Mouse (Mus musculus) layer of hippocampus, postnatal 10 days (tissue): ENCODE measurements around the gene Lce1a2. TPM values are rescaled to one million over a fixed set of nuclear protein-coding genes. Genes with fewer than 3 reads are reported as not detected.
"Not testable (repeated sequence)": the region's sequence is repeated elsewhere in the genome, so short reads cannot be mapped to it uniquely, and the experiment has no call there.

Experiments used
- DNase-seq, 2 experiments: peaks; one replicate each; pipeline ENCODE4 v3.0.0; 2021; ENCODE audit warnings: low spot score in 2 of 2
- long read RNA-seq: library from polyadenylated mRNA; stranded (forward); transcript quantifications from one replicate; pipeline ENCODE4 v2.0.0, GENCODE M21; 2023
- total RNA-seq, 2 experiments: library from RNA; stranded (reverse); gene quantifications; 2 replicates each; pipeline ENCODE4 v1.2.3; 2021

Gene Lce1a2
- not detected for total RNA-seq
- long read RNA-seq = 0 reads

DNA sequence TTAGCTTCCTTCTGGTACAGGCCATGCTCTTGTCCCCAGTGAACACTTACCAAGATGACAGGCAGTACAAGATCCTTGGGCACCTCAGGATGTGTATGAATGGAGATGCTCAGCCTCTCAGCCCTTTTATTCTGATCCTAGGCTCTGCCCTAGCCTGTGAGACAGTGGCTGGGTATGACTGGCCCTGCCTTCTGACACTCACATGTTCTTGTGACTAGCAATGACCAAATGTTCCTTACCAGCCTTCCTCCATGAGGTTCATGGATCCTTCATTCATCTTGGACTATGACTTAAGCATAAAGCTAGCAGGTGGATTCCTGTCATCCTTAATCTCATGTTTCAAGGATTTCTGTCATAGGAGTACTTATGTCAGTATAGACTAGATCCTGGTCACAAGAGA is at the start of gene Lce1a2:
Gene Lce1a2 (minus strand): TSS at position 101 of the 400 bp plus-strand sequence.
- no peak for DNase-seq

DNA sequence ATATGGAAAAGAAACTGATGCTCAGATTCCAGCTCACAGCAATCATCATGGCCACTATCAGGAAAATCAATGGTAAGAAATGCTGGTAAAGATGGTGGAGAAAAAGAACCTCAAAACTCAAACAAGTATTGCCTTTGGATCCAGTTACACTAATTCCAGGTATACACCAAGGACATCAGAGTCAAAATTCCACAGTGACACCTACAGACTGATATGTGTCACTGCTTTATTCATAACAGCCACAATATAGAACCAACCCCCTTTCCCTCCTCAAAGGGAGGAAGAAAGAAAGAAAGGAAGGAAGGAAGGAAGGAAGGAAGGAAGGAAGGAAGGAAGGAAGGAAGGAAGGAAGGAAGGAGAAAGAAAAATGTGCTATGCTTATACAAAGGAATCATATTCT is 45.0 kb upstream of the Lce1a2 start:
- no peak for DNase-seq

DNA sequence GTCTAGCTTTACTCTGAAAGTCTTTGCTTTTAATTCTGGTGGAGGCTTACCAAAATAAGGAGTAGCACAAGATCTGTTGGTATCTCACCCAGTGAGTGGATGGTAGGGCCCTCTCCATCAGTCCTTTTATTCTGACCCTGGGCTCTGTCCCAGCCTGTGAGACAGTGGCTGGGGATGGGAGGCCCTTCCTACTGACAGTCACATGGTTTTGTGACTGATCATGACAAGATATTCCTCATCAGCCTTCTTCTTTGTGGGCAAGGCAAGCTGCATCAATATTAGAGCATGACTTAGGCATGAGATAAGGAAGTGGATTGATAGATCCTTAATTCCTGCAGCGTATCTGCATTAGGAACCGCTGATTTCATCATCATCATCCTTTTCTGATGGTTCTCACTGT is 38.9 kb upstream of the Lce1a2 start, which contains the start of gene Lce1e:
Gene Lce1e (minus strand): TSS at position 101 of the 400 bp plus-strand sequence.
- DNase-seq = no peak

DNA sequence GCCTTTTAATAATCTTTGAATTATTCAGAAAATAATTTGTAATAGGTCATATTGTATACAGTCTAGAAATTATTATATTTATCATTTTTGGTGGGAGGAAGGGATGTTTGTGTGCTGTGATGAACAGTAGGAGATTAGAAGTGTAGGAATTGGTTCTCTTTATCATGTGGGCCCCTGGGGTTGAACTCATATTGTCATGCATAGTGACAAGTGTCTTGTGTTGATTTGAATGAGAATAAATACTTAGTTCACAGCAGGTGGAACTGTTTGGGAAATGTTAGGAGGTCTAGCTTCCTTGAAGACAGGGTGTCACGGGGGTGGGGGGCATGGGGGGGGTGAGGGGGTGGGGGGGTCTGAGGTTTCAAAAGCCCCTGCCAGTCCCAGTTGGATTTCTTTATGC is 24.5 kb upstream of the Lce1a2 start:
- no peak for DNase-seq

DNA sequence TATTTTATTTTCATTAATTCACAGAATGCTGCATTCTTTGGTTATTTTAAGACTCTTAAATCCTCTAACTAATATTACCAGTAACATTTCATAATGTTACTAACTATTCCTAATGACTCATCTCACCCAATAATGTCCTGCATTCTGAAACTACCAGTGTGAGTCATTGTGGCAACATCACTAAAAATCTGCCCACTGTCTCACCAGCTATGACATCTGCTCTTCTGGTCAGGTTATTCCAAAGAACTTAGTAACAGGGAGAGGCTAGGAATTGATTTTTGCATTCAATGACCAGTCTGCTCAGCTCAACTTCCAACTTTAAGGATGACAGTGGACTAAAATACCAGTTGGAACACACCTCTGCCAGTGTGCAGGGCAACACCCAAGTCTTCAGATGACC is 21.6 kb upstream of the Lce1a2 start:
- DNase-seq = no peak

DNA sequence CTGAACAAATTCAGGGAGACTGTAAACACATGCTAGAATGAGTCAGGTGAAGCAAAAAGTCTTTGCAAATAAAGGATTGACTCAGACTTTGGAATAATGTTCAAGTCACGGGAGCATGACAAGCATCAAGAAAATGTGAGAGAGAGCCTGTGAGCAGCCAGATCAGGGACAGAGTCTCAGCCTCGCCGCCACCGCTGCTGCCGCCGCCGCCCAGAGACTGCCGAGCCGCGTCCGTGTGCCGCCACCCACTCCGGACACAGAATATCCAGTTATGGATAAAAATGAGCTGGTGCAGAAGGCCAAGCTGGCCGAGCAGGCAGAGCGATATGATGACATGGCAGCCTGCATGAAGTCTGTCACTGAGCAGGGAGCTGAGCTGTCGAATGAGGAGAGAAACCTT is 19.0 kb upstream of the Lce1a2 start:
- DNase-seq = not testable (repeated sequence)

DNA sequence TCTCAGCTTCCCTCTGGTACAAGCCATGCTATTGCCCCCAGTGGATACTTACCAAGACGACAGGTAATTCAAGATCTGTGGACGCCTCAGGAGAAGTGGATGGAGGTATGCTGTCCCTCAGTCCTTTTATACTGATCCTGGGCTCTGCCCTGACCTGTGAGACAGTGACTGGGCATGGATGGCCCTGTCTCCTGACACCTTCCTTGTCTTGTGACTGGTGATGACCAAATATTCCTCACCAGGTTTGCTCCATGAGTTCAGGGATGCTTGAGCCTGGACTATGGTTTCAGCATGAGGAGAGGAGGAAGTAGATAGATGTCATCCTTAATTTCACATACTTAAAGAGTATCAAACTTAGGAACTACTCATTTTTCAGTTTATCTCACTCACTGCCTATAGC is 17.0 kb upstream of the Lce1a2 start, which contains the start of gene Lce1d:
Gene Lce1d (minus strand): TSS at position 101 of the 400 bp plus-strand sequence.
- no peak for DNase-seq

DNA sequence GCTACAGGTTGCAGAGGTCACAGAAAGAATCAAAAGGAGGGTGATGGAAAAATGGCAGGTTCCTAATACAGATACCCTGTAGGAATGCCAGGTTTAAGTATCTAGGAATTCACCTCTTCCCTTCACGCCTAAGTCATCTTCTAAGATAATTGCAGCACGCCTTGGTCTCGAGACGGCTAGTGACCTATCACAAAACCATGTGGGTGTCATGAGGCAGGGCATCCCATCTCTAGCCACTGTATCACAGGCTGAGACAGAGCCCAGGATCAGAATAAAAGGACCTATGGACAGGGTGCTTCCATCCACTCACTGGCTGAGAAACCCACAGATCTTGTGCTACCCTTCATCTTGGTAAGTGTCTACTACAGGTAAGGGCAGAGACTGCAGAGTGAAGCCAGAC is 8.8 kb upstream of the Lce1a2 start, which contains the start of gene Lce1c:
Gene Lce1c (plus strand): TSS at position 301 of the 400 bp plus-strand sequence.
- no peak for DNase-seq

DNA sequence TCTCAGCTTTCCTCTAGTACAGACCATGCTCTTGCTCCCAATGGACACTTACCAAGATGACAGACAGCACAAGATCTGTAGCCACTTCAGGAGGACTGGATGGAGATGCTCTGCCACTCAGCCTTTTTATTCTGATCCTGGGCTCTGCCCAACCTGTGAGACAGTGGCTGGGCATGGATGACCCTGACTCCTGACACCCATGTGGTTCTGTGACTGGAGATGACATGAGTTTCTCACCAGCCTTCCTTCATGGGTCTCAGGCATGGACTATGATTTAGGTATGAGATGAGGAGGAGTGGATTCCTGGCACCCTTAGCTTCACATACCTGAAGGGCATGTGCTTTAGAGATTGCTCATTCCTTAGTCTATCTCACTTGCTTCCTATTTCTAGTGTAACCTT is 13.3 kb downstream of the Lce1a2 start, which contains the start of gene Lce1b:
Gene Lce1b (minus strand): TSS at position 101 of the 400 bp plus-strand sequence.
- DNase-seq = no peak

DNA sequence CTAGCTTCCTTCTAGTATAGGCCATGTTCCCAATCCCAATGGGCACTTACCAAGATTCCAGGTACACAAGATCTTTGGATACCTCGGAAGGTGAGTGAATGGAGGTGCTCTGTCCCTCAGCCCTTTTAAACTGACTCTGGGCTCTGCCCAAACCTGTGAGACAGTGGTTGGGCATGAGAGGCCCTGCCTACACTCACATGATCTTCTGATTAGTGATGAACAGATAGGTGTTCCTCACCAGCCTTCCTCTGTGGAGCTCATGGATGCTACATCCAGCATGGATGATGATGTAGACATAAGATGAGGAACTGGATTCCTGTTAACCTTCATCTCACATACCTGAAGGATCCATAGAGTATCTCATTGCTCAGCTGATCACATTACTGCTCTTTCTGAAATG is 21.9 kb downstream of the Lce1a2 start, which contains the start of gene Lce1a1:
Gene Lce1a1 (minus strand): TSS at position 101 of the 400 bp plus-strand sequence.
- no peak for DNase-seq

DNA sequence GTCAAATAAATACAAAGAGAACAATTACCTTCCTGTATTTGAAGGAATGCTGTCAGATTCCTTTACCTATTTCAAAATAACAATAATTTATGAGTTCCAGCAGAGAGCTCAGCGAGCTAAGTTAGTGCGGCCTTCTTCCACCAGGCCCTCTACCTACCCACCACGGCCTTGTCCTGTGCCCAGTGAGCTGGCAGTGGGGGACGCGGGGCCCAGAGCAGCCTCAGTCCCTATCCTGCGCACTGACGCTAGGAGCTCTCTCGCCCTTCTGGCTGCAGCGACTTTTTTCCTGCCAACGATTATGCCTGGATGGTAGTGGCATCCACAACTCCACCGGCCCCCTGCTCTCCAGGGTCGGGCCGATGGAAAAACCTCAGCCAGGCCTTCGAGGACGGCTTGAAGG is 30.3 kb downstream of the Lce1a2 start:
- DNase-seq = no peak

DNA sequence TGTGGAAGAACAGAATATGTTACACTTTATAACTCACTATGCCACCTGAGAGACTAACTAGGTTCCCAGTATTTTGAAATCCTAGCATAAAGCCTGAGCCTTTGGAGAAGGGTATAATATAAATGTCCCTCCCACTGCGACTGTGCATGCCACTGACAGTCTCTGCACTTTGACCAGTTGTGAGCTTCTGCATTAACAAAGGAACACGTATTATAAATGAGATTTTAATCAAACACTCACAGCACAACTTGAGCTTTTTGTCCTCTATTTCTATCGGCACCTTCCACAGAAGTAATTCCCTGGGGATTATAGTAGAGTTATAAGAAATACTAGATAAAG is 31.5 kb downstream of the Lce1a2 start:
- DNase-seq = no peak

DNA sequence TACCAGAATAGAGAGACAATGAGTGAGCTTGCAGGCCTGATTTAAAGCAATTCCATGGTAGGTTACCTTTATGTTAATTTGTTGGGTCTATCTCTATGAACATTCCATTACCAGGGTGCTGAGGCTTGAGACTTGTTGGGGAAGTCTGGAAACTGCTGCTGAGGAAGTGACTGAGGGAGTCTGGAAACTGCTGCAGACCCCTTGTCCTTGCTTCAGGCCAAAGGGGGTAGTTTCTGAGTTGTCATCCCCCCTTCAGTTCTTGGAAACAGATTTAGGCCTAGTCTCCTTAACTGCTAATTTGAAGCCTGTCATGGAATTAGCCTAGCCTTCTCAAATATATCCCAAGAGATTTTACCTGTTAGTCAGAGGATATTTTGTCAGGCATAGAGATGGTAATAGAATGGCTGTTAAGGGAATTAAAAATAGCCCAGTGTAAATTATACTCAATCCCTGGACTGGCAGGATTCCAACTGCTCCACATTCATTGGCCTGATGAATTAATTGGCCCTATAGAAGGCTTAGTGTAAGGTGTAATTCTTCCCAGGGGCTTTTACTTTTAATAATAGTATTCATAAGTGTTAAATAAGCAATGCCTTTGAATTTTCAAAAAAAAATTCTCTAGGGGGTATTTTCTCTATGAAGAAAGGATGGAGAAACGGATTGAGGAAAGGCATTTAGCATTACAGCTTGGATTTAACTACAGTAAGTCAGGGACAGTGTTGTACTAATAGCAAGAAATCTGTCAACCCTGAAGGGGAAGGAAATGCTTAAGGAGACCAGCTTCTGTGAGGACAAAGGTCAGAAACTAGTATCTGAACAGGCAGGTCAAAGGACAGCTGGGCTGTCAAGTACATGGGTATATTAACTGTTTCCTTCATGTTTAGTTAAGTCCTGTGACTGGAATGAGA is 32.1 kb downstream of the Lce1a2 start:
- DNase-seq = no peak

DNA sequence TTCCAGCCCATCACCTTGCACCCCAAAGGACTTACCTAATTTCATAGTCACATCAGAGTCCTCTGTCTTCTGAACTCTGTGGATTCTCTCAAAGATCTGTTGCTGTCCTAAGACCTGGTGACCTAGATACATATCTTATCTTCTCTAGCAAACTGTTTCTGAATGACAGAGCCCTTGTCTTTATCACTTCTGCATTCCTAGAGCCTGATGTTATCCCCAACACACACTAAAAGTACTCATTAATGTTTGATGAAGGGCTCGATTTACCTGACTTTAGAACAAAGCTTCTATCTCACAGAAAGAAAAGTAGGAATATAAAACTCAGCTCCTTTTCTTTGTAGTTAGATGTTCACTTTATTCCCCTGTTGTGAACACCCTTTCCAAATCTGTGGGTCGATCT is 48.6 kb downstream of the Lce1a2 start, which contains the start of gene Lce6a:
Gene Lce6a (minus strand): TSS at position 101 of the 400 bp plus-strand sequence.
- DNase-seq = no peak

Other genes with a start within 250 kb of the Lce1a2 start
- gene Gm9774, start 240.9 kb downstream of the Lce1a2 start, total RNA-seq = under 1 TPM; 0.57 to 0.96 TPM
- not detected for gene Sprr2k, start 237.7 kb downstream of the Lce1a2 start, total RNA-seq
- gene Sprr1b, start 231.5 kb downstream of the Lce1a2 start, total RNA-seq = not detected
- gene Sprr3, start 211.6 kb downstream of the Lce1a2 start, total RNA-seq = not detected
- not detected for gene Sprr1a, start 184.4 kb downstream of the Lce1a2 start, total RNA-seq
- gene Sprr4, start 169.8 kb downstream of the Lce1a2 start, total RNA-seq = not detected
- gene 2310046K23Rik, start 135.8 kb downstream of the Lce1a2 start, total RNA-seq = not detected
- not detected for gene Ivl, start 96.6 kb downstream of the Lce1a2 start, total RNA-seq
- not detected for gene Smcp, start 81.3 kb downstream of the Lce1a2 start, total RNA-seq
- gene 2210017I01Rik, start 62.8 kb downstream of the Lce1a2 start, total RNA-seq = not detected
- gene Lce6a, start 48.7 kb downstream of the Lce1a2 start, total RNA-seq = not detected
- gene Lce1a1, start 22.0 kb downstream of the Lce1a2 start, total RNA-seq = not detected
- gene Lce1b, start 13.4 kb downstream of the Lce1a2 start, total RNA-seq = not detected
- gene Lce1c, start 8.9 kb upstream of the Lce1a2 start, total RNA-seq = not detected
- not detected for gene Lce1d, start 16.9 kb upstream of the Lce1a2 start, total RNA-seq
- not detected for gene Lce1e, start 38.8 kb upstream of the Lce1a2 start, total RNA-seq
- not detected for gene Lce1f, start 50.0 kb upstream of the Lce1a2 start, total RNA-seq
- gene Gm38119, start 68.8 kb upstream of the Lce1a2 start, total RNA-seq = not detected
- gene Lce1g, start 82.0 kb upstream of the Lce1a2 start, total RNA-seq = not detected
- not detected for gene Lce1h, start 94.8 kb upstream of the Lce1a2 start, total RNA-seq
- not detected for gene Lce1i, start 108.6 kb upstream of the Lce1a2 start, total RNA-seq
- gene Lce1j, start 120.2 kb upstream of the Lce1a2 start, total RNA-seq = not detected
- gene Lce1k, start 137.6 kb upstream of the Lce1a2 start, total RNA-seq = not detected
- gene Kprp, start 156.9 kb upstream of the Lce1a2 start, total RNA-seq = not detected
- gene Lce1l, start 181.0 kb upstream of the Lce1a2 start, total RNA-seq = not detected
- gene 2310050C09Rik, start 199.9 kb upstream of the Lce1a2 start, total RNA-seq = not detected